Mouse (Mus musculus): ENCODE data around the gene Adamts4.
"Not testable (repeated sequence)": the region's sequence is repeated elsewhere in the genome, so short reads cannot be mapped to it uniquely, and the experiment has no call there.

Adamts4 gene

GRCm38 (mm10) chr1:171231844-171232243 is 18.4 kb upstream of the Adamts4 start:
- DNase-seq (ENCODE audit: low spot score in 2 of 2), result no peak

GRCm38 (mm10) chr1:171232348-171232747 is 17.9 kb upstream of the Adamts4 start:
- DNase-seq (ENCODE audit: low spot score in 2 of 2), result no peak

DNA sequence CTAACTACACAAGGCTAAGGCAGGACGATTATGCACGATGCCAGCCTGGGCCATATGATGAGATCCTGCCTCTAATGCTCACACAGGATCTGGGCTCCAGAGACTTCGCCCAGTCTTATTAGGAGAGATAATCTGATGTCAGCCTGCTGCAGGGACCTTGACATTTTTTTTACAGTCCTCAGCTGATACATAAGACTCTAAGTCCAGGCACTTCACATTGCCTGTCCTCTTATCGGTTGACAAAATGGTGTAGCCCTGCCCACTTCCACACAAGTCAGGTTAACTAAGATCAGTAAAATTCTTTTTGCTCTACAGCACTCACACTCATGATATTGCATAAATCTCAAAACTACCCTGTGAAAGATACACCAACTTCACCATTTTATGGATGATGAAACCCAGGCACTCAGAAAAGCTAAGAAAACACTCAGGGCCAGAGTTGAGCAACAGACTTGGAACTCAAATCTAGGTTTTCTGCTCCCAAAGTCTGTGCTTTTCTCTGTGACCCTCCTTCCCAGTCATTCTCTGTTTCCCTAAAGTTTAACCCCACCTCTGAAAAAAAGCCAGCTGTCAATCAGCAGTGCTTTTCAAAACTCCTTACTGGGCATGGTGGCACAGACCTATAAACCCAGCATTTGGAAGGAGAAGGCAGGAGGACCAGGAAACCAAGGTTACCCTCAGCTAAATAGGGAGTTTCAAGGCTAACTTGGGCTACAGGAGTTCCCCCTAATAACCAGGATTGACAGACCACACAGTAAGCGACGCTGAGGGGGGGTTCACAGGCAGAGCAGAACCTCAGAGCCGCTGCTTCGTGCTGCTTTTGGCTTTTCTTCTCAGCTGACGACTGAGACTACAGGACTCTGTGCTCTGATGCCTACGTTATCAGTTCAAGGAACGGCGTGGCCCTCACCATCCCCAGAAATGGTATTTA is 17.2 kb upstream of the Adamts4 start:
- no peak for DNase-seq (ENCODE audit: low spot score in 2 of 2)

DNA sequence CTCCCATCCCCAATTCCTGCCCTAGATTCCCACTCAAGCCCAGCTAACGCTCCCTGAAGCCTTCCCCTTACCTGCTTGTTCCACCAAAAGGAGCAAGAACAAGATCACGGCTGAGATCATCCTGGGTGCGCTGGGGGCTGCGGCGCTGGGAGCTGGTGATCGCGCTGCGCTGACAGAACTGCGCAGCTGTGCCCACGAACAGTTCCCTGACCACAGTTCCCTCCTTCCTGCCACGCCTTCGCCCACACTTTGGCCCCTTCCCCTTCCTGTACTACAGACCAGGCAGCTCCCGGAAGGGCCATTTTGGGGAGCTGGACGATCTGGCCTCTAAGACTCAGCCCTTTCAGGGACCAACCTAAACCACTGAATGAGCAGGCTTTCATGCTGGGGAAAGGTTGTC is 16.1 kb upstream of the Adamts4 start, which contains the start of gene Fcer1g:
Gene Fcer1g, minus strand, starts transcription at position 240 of the 400 bp plus-strand sequence.
- DNase-seq (ENCODE audit: low spot score in 2 of 2), result no peak

DNA sequence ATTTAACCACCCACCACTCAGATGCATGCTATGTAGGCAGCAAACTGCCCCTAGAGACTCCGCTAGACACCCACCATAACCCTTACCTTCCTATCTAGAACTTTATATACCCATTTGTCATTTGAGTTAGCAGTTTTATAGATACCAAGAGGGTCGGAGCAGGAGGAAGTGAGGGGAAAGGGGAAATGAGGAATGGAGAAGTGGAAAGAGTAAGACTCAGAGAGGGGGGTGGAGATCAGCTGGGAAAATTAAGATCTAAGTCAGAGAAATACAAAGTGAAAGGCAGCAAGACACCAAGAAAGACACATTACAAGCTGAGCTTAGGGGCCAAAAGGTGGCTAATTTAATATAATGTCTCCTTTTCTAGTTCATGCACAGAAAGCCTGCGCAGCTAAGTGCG is 15.7 kb upstream of the Adamts4 start:
- DNase-seq (ENCODE audit: low spot score in 2 of 2), result no peak

GRCm38 (mm10) chr1:171235791-171236190 is 14.4 kb upstream of the Adamts4 start:
- DNase-seq (ENCODE audit: low spot score in 2 of 2), result no peak

GRCm38 (mm10) chr1:171237438-171237837 is 12.8 kb upstream of the Adamts4 start:
- DNase-seq (ENCODE audit: low spot score in 2 of 2), result no peak

DNA sequence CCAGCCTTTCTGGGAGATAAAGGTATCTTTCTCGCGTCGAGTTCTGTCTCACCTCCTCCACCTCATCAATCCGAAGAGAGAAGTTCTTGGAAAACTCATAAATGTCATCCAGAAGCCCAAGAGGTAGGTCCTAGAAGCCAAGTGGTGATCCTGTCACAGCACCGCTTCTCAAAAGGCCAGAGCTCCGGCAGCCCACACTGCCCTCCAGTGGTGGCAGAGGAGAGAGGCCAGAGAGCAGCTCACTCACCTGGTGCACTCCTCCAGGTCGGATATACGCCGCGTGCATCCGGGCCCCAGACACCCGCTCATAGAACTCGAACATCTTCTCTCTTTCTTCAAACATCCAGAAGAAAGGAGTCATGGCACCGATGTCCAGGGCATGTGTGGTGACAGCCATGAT is 11.8 kb upstream of the Adamts4 start:
- DNase-seq (ENCODE audit: low spot score in 2 of 2), result no peak

GRCm38 (mm10) chr1:171239992-171240744 is 10.1 kb upstream of the Adamts4 start:
- DNase-seq (ENCODE audit: low spot score in 2 of 2), result no peak

- no peak for DNase-seq (ENCODE audit: low spot score in 2 of 2)
These were observed 9.3 kb upstream of the Adamts4 start for GRCm38 (mm10) chr1:171240911-171241310.

- not testable (repeated sequence) for DNase-seq (ENCODE audit: low spot score in 2 of 2)
These were observed 8.3 kb upstream of the Adamts4 start for GRCm38 (mm10) chr1:171241952-171242351.

- no peak for DNase-seq (ENCODE audit: low spot score in 2 of 2)
These were observed 4.9 kb upstream of the Adamts4 start for GRCm38 (mm10) chr1:171245353-171245752.

- peak; percentile 97 to 99 for DNase-seq (ENCODE audit: low spot score in 2 of 2)
These were observed 3.3 kb upstream of the Adamts4 start for GRCm38 (mm10) chr1:171246709-171247452.

DNA sequence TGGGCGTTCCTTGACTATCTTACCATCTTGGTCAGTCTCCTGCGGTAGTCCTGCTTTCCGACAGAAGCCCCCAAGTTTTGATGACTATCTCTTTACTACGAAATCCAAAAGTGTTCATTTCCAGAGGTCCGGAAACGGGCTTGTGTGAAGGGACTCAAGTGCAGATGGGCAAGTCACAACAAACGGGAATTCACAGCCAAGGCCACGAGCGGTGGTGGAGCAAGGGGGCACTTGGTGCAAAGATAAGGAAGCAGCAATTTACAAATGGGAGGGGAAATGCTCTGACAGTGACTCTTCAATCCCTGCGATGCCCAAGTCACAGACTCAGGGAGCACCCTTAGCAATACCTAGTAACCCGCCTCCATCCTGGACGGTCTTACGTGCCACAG is 2.8 kb upstream of the Adamts4 start:
- no peak for DNase-seq (ENCODE audit: low spot score in 2 of 2)

DNA sequence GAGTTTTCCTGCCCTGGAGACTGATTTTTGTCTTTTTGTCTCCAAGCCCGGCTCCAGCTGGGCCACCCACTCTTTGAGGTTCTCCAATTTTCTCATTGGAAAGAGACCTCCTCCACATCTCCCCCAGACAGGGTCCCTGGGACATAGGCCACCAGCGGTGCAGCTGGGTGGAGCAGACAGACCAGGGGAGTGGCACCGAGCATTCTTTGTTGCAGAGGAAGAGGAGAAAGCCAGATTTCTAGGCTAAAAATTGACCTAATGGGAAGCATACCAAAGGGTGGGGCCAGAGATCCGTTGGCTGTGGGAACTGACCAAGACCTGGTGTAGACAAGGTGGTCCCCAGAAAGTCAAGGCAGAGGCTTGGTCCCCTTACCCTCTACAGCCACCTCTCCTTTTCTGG is 2.3 kb upstream of the Adamts4 start:
- no peak for DNase-seq (ENCODE audit: low spot score in 2 of 2)

- no peak for DNase-seq (ENCODE audit: low spot score in 2 of 2)
These were observed 1.6 kb upstream of the Adamts4 start for GRCm38 (mm10) chr1:171248386-171249226.

DNA sequence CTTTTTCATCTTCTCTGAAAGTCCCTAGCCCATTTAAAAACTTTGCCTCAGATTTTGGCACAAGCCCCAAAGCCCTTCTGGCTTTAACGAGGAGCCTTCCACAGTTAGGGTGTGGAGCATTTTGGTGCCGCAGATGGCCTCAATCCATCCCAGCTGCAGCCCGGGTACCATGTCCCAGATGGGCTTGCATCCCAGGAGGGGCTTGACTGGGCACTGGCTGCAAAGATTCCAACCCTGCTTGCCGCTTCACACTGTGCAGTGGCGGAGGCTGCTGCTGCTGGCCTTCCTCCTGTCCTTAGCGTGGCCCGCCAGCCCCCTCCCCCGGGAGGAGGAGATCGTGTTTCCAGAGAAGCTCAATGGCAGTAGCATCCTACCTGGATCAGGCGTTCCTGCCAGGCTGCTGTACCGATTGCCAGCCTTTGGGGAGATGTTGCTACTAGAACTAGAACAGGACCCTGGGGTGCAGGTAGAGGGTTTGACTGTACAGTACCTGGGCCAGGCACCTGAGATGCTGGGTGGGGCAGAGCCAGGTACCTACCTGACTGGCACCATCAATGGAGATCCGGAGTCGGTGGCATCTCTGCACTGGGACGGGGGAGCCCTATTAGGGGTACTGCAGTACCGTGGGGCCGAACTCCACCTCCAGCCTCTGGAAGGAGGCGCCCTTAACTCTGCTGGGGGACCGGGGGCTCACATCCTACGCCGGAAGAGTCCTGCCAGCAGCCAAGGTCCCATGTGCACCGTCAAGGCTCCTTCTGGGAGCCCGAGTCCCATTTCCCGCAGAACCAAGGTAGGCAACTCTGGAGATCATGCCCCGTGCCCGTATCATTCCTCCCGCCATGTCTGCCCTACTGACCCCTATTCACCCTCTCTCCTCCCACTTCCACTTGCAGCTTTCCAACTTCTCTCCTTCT is 716 bp downstream of the Adamts4 start, which contains the start of gene Ndufs2:
Gene Ndufs2, minus strand, starts transcription at position 709 of the 914 bp plus-strand sequence.
- no peak for DNase-seq (ENCODE audit: low spot score in 2 of 2)

GRCm38 (mm10) chr1:171251594-171252324 is 1.5 kb downstream of the Adamts4 start:
- DNase-seq (ENCODE audit: low spot score in 2 of 2), result no peak

GRCm38 (mm10) chr1:171252415-171252814 is 2.2 kb downstream of the Adamts4 start:
- DNase-seq (ENCODE audit: low spot score in 2 of 2), result no peak
